Mouse (Mus musculus) c-Kit-positive CD71-positive TER-119-positive erythroid progenitor cells, embryonic 14.5 days (primary cell): Measurements from ENCODE around the gene Birc6.
A peak's percentile ranks its signal among the peaks of the same experiment; 100 is the strongest.

ENCODE experiments used
- DNase-seq: peaks from one replicate; pipeline ENCODE4 v3.0.0-alpha.2; 2013; ENCODE audit warnings: low spot score

The Birc6 gene

GRCm38 (mm10) chr17:74527729-74528607 lies at the start of gene Birc6:
Gene Birc6, plus strand, starts transcription at chr17:74528295.
- DNase-seq, result peak; percentile 100

- no peak for DNase-seq
Measured at GRCm38 (mm10) chr17:74480361-74481069, 47.6 kb upstream of the Birc6 start.

GRCm38 (mm10) chr17:74489024-74489900 lies 38.8 kb upstream of the Birc6 start, which contains the start of gene Yipf4:
Gene Yipf4, plus strand, starts transcription at chr17:74489493.
- peak; percentile 96 for DNase-seq

- DNase-seq, result no peak
Measured at GRCm38 (mm10) chr17:74489901-74490220, 38.2 kb upstream of the Birc6 start.

- peak; percentile 52 for DNase-seq
Measured at GRCm38 (mm10) chr17:74491565-74491964, 36.5 kb upstream of the Birc6 start.

- DNase-seq, result no peak
Measured at GRCm38 (mm10) chr17:74500204-74500603, 27.9 kb upstream of the Birc6 start.

GRCm38 (mm10) chr17:74501085-74501484 lies 27.0 kb upstream of the Birc6 start:
- DNase-seq, result no peak

- DNase-seq, result no peak
Measured at GRCm38 (mm10) chr17:74507934-74508333, 20.2 kb upstream of the Birc6 start.

- no peak for DNase-seq
Measured at GRCm38 (mm10) chr17:74508600-74508999, 19.5 kb upstream of the Birc6 start.

GRCm38 (mm10) chr17:74512308-74512707 lies 15.8 kb upstream of the Birc6 start:
- DNase-seq, result no peak

- peak; percentile 15 for DNase-seq
Measured at GRCm38 (mm10) chr17:74522797-74523723, 5.0 kb upstream of the Birc6 start.

- DNase-seq, result no peak
Measured at GRCm38 (mm10) chr17:74526117-74526516, 2.0 kb upstream of the Birc6 start.

GRCm38 (mm10) chr17:74526806-74527653 lies 1.1 kb upstream of the Birc6 start:
- peak; percentile 12 for DNase-seq

- peak; percentile 28 for DNase-seq
Measured at GRCm38 (mm10) chr17:74528648-74529532, 795 bp downstream of the Birc6 start.

GRCm38 (mm10) chr17:74529533-74529824 lies 1.4 kb downstream of the Birc6 start:
- DNase-seq, result peak; percentile 17

GRCm38 (mm10) chr17:74534971-74535370 lies 6.9 kb downstream of the Birc6 start:
- DNase-seq, result no peak

GRCm38 (mm10) chr17:74537526-74537925 lies 9.4 kb downstream of the Birc6 start:
- DNase-seq, result no peak

- DNase-seq, result no peak
Measured at GRCm38 (mm10) chr17:74543615-74544014, 15.5 kb downstream of the Birc6 start.

GRCm38 (mm10) chr17:74554118-74554517 lies 26.0 kb downstream of the Birc6 start:
- DNase-seq, result no peak
